Mouse (Mus musculus) olfactory bulb, adult 2 months (tissue): ENCODE data around the gene Eif5b.

Experiments
- CTCF ChIP-seq: fragments of 200-500 bp; IDR thresholded peaks from 2 replicates; pipeline ENCODE4 v1.5.1; 2012; ENCODE audit warnings: low read depth, mild to moderate bottlenecking, low read length, moderate library complexity; ENCODE audit not compliant: insufficient read depth
- POLR2A ChIP-seq: fragments of 200-500 bp; IDR thresholded peaks from 2 replicates; pipeline ENCODE4 v1.6.1; 2012; ENCODE audit warnings: mild to moderate bottlenecking, low read depth, low read length, moderate library complexity; ENCODE audit not compliant: insufficient read depth

- TF ChIP-seq CTCF, result no peak
- peak; percentile 40 for TF ChIP-seq POLR2A
Measured at GRCm38 (mm10) chr1:37996877-37997484, 829 bp upstream of the Eif5b start.
